Mouse (Mus musculus) Muller cell, postnatal 12 days (primary cell): Measurements from ENCODE around the gene Phf13.
A peak's percentile ranks its signal among the peaks of the same experiment; 100 is the strongest.

Experiments used
- DNase-seq: peaks from one replicate; pipeline ENCODE4 v3.0.0-alpha.2; 2015; ENCODE audit errors: inconsistent ontology term

Phf13 gene

GRCm38 (mm10) chr4:152013036-152013813 lies 17.2 kb upstream of the Phf13 start:
- DNase-seq: no peak

GRCm38 (mm10) chr4:152012109-152012508 lies 16.1 kb upstream of the Phf13 start:
- no peak for DNase-seq

- DNase-seq: no peak
Measured at GRCm38 (mm10) chr4:152011171-152011760, 15.2 kb upstream of the Phf13 start.

GRCm38 (mm10) chr4:152010707-152011134 lies 14.7 kb upstream of the Phf13 start:
- DNase-seq: no peak

GRCm38 (mm10) chr4:152010091-152010706 lies 14.1 kb upstream of the Phf13 start:
- DNase-seq: peak; percentile 86

- DNase-seq: no peak
Measured at GRCm38 (mm10) chr4:152009076-152010051, 13.3 kb upstream of the Phf13 start.

- peak; percentile 98 for DNase-seq
Measured at GRCm38 (mm10) chr4:152008622-152009075, 12.6 kb upstream of the Phf13 start, which contains the start of gene Klhl21. Gene Klhl21, plus strand, starts transcription at chr4:152008803.

GRCm38 (mm10) chr4:152008148-152008500 lies 12.1 kb upstream of the Phf13 start:
- no peak for DNase-seq

- peak; percentile 59 for DNase-seq
Measured at GRCm38 (mm10) chr4:152007481-152008147, 11.6 kb upstream of the Phf13 start.

GRCm38 (mm10) chr4:152006812-152007211 lies 10.8 kb upstream of the Phf13 start:
- DNase-seq: no peak

GRCm38 (mm10) chr4:152006137-152006536 lies 10.1 kb upstream of the Phf13 start:
- DNase-seq: no peak

GRCm38 (mm10) chr4:152002063-152002462 lies 6.0 kb upstream of the Phf13 start:
- DNase-seq: no peak

- DNase-seq: no peak
Measured at GRCm38 (mm10) chr4:152001335-152001734, 5.3 kb upstream of the Phf13 start.

GRCm38 (mm10) chr4:152000906-152001305 lies 4.8 kb upstream of the Phf13 start:
- DNase-seq: no peak

GRCm38 (mm10) chr4:151999481-151999880 lies 3.4 kb upstream of the Phf13 start:
- no peak for DNase-seq

- DNase-seq: no peak
Measured at GRCm38 (mm10) chr4:151997701-151998100, 1.6 kb upstream of the Phf13 start.

GRCm38 (mm10) chr4:151996951-151997222 lies 829 bp upstream of the Phf13 start:
- DNase-seq: no peak

GRCm38 (mm10) chr4:151995371-151996172 lies 486 bp downstream of the Phf13 start:
- no peak for DNase-seq

GRCm38 (mm10) chr4:151994228-151995171 lies 1.6 kb downstream of the Phf13 start:
- DNase-seq: peak; percentile 52
